Mouse (Mus musculus) right cerebral cortex, adult 18-20 months (tissue): ENCODE measurements around the gene Spata32.

ENCODE experiments used
- DNase-seq: peaks from one replicate; pipeline ENCODE4 v3.0.0; 2022; ENCODE audit warnings: mixed read lengths

Gene Spata32

DNA sequence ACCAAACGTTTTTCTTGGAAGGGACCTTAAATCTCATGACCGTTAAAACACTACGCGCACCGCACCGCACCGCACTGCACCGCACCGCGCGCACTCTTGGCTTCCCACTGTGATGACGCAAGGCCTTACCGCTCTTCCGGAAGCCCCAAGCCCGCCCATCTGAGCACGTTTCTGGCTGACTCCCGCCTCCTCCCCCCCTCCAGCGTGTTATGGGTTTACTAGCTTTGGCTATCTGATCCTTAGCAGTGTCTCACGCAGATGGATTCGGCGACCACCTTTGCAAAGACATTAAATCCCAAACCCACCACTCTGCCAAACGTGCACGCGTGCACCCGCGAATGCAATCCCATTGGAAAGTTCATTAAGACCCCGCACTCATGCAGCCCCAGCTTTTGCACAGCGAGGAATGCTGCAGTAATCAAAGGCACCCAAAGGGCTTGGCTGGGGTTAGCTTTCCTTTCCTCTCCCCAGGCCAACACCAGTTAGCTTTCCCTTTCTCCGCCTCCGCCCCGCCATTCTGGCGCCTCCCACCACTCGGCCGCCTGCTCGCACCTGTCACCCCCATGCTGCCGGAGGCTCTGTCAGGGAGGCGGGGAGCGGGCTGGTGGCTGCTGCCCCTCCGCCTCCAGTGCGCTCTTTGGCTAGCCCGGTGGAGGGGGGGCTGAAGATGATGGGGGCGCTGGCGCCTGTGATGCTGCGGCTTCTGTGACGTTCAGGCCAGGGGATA lies at the start of gene Spata32:
TSS of gene Spata32 (minus strand) at position 643 of the 727 bp plus-strand sequence.
- DNase-seq, result peak; percentile 76

DNA sequence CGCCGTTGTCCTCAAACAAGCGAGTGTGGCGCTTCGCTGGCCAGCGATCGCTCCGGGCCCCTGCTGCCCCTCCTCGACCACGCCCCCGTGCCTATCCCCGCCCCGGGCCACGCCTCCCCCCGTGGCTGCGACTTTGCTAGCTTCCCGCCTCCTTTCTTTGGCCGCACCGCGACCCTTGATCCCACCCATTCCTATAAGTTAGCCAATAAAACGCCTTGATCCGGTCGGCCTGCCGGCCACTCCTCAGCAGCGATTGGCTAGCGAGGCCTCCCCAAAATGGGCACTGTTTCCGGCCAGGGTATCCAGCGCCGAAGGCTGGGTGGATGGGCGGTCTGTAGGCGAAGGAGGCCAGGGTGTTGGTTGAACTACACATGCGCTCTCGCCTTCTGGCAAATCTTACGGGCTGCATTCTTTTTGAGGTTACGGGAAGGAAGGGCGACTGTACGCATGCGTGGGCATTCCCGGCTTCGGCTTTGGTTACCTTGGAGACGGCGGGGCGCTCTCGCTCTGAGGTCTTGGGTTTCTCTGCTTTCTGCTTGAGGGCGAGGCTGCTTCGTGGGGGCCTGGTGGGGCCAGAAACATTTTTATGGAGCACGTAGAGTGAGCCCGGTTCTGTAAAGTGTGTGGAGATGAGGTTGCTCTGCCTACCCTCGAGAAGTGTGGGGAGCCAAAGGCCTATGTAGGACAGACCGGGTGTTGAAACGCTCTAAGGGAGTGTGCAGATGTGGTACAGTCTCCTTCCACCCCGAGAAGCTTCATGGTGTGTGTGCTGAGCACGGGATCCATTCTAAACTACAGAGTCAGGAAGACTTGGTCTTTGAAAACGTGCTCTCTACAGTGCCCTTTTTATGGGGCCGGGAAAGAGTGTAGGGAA lies 49.4 kb upstream of the Spata32 start, which contains the start of gene Map3k14:
TSS of gene Map3k14 (minus strand) at position 127 of the 874 bp plus-strand sequence.
- peak; percentile 100 for DNase-seq

DNA sequence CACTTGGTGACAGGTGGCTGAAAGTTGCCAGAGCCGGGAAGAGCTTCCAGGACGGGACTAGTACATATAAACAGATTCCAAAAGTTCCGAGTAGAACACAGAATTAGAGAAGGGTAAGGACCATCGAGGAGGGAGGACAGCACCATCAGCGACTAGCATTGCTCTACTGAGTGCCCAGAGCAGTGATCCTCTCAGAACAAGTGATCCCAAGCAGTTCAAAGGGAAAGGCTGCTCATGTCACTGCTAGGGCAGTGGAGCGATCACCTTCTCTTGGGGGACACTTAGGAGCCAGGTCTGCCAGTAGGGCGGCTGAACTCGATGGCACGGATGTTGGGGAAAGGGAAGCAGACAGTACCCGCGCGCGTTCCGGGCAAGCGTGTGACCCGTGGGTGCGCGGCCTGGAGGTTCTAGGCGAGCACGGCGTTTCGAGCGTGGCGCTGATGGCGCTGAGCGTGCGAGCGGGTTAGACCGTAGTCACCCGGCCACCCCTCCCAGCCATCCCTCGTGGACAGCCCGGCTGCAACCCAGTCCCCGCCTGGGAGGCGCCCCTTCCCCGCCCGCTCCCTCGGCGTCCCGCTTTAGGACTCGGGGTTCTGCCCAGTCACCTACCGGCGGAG lies 48.6 kb upstream of the Spata32 start:
- no peak for DNase-seq

DNA sequence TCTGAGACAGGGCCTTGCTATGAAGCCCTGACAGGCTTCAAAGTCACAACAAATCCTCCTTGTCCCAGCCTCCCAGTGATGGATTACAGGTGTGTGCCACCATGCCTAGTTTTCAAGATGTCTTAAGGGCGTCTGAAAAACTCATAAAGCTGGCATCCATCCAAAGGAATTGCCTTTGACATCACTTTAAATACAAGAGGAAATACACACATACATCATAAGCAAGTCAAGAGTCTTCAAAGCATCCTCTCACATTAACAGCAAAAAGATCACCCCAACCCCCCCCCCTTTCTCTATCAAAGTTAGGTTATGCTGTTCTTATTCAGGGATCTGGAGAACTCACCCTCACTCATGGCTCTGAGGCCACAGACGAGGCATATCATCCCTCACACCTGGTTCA lies 47.6 kb upstream of the Spata32 start:
- DNase-seq, result no peak

DNA sequence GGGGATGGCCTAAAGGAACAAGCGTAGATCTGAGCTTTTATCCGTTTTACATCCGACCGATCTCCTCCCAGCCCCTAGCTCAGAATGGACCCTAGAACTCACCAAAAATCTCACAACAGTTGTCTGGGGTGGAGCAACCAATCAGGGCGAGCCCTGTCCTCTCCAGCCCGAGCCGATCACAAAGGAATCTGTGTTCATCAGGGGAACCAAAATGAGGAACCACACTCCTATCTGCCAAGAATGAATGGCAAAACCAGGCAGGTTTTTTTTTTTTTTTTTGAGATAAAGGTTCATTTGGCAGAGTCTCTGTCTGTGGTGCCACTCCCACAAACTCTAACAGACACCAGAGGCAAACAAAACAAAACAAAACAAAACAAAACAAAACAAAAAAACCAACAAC lies 47.0 kb upstream of the Spata32 start:
- DNase-seq, result no peak

DNA sequence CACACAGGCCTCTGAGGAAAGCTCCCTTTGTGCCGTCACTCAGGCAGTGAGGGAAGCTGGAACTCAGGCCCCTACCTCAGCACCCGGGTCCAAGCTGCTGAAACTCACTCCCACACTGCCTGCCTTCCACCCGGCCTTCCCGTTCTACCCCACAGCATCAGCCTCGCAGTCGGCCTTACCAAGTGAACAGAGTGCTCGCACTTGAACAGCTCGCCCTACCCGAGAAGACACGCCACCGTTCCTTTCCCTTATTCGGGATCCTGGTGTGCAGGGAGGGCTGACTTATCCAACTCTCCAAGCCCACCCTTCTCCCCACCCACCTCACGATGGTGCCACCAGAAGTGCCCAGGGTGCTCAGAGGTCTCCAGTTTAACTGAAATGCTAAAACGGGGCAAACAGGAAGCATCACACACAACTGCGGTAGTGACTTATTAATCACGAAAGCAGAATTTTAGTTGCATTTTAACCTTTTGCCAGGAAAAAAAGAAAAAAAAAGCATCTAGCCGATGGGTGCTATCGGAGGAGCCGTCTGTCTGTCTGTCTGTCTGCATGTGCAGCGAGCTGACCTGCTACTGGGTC lies 46.3 kb upstream of the Spata32 start:
- DNase-seq, result no peak

DNA sequence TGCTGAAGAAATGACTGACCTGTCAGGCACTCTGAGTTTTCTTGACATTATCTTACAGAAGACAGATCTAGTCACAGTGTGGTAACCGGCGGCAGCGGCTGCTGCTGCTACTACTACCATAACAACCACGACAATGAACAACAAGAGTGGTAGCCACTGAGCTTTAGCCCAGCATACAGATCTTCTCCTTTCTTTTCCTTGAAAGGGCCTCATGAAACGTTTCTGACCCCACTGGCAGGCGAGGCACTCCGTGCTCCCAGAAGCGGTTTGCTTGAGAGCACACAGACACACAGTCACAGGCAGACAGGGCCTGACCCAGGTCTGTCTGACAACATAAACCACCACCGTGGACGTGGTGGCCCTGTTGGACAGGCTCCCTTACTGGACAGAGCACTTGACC lies 45.3 kb upstream of the Spata32 start:
- no peak for DNase-seq

DNA sequence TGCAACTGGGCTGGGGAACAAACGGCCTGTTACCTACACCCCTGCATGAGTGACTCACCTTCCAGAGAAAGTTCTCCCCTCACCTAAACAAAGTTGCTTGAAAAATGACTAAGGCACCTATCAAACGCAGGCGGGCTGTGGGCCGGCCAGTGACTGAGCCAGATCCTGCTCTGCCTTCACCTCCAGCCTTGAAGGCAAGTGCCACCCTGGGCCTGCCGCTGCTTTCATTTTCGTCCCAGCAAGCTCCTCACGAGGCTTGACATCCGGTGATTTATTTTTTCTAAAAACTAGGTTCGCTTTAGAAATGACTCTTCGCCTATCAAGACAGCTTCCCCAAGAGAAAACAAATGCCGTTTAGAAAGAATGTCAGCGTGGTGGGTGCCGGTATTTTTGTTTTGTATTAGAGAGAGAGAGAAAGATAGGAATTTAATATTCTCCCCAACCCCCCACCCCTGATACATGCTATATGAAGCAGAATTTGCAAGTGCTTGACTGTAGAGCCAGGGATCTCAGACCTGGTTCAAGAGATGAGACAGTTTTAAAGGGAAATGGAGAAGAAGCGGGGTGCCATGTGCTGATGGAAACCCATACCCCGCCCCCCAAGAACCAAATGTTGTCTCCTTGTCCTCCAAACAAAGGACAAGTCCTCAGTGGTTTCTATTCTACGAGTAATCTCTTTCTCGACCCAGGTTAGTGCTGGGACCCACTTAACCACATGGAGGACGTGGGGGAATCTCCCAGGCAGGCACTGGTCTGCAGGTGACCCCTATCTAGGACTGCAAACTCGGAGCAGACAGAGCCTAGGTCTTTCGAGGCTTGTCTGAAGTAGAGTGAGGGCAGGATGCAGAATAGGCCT lies 44.4 kb upstream of the Spata32 start:
- DNase-seq, result no peak

DNA sequence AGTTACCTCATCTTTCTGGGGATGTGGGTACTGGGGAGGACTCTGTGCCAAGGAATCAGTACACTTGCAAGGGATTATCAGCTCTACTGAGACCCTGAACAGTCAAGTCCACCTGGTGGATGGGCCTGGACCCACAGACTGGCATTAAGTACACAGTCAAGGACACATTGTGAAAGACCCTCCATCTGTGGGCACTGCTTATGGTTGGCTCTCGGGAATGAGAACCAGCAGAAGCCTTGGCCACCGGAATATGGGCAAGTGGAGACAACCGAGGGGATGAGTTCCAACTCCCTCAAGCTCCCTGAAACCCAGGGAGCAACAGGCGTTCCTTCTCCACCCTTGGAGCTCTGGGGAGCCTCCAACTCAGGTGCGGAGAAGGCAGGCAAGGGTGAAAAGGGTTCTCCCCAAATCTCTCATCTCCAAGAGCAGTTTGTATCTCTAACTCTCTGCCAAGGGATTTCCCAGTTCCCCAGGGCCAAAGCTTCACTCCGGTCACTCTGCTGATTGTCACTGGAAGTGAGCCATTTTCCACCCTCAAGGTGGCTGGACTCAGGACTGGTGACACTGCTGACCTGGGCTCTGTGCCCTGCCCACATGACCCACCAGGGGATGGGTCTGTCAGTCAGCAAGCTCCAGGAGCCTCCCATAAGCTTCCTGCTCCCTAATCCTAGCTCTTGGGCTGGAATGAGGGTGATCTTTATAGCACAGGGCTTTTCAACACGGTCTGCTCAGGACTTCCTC lies 43.6 kb upstream of the Spata32 start:
- no peak for DNase-seq

DNA sequence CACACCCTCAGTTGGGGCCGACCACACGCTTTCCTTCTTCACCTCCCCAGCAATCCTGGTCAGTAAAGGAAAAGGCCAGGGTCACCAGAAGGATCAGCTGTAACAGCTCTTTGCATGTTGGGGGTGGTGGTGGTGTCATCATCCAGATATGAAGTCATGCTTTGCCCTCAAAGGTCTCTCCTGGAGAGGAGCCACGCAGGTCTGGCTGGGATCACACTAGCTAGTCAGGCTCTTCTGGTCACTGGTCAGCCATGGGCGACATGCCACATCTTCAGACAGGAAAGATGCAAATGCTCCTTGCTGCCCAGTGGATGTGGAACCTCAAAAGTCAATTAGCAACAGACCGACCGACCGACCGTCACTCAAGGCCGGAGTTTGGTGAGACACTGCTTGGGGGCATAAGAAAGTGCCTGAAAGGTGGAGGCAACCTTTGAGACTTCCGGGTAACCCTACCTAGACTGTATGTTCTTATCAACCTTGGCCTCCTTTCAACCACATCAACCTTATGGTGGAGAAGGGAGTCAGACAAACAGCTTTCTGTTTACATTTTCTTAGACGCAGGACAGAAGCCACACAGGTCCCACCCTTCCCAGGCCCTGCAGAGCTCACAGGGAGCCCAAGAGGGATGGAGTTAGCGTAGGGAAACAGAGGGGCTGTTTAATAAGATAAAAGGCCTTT lies 42.4 kb upstream of the Spata32 start:
- no peak for DNase-seq

DNA sequence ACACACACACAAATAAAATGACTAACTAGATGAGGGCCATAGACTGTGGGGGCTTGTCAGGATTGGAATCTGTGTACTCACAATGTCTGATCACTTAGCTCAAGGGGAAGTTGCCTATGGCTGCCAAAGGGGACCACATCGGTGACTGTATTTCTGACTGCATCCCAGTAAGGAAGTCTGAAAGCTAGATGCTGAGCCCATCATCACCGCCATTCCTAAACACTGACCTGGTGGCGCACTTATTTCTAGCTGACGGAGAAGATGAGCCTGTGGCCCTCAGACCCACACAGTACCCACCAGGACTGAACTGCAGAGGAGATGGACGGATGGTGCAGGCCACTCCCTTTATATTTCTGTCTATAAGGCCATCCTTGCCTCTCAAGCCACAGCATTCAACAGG lies 41.8 kb upstream of the Spata32 start:
- no peak for DNase-seq

DNA sequence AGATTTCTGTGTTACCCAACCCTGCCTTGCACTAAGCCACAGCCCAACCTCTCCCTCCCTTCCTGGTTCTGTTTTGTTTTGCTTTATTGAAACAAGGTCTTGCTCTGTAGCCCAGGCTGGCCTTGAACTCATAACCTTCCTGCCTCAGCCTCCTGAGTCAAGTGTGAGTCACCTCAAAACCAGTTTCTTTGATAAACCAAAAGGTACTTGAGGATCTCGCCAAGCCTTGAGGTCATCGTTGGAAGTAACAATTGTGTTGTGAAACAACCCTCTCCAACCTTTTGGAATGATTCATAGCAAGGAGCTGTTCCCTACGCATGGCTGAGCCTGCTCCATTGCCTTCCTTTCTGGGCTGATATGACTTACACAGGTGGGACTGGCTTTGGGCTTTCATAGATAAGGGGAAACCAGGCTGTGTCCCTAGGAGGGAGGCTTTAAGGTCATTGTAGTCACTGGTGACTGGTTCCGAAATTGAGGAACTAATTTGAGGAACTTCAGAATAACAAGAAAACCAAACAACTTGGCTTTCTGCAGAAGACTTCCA lies 39.8 kb upstream of the Spata32 start:
- DNase-seq, result no peak

DNA sequence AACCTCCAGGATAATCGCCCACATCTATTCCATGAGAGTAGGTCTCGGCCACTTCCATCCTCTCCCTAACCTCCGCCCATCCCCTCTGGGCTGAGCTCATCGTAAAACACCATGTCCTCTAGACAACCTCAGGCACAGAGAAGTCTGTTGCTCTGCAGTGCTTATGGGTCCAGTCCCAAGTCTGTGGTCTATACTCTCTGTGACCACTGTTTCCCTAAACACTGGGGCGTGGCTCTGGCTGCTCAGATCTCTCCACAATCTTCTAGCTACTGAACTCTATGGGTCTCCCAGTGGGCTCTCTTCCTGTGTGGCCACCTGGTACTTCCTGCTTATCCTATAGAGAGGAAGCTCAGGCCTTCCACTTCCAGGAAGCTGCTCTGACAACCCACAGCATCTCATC lies 35.4 kb upstream of the Spata32 start:
- no peak for DNase-seq

DNA sequence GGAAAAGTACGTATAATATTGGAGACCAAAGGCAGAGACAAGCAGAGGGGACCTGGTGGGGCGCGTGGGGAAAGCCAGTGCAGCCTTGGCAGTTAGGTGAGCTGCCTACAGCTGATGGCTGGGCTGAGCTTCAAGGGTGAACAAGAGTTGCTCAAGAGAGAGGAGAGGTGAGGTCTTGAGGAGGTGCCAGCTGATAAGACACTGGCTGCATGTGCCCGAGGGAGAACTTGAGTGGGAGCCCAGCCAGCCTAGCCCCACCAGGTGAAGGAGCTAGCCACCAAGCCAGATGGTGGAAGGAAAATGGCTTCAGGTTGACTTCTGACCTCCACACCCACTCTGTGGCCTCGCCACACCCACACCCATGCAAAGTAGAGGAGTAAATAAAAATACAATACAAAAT lies 34.1 kb upstream of the Spata32 start:
- DNase-seq, result no peak

DNA sequence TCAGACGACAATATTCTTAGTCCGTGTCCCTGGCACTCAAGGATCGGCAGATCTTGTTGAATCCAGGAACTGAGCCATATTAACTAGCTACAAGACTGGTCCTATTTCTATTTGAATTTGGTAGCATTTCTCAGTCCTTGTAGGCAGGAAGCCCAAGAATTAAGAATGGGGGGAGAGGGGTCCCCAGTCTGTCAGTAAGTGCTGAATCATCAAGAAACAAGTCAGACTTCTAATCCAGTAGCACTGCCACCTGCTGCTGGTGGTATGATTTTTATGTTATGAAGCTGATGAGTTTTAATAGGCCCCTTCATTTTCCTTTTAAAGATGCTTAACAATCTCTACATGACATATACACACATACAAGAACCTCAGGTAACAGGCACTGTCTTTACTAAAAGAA lies 32.1 kb upstream of the Spata32 start:
- no peak for DNase-seq

DNA sequence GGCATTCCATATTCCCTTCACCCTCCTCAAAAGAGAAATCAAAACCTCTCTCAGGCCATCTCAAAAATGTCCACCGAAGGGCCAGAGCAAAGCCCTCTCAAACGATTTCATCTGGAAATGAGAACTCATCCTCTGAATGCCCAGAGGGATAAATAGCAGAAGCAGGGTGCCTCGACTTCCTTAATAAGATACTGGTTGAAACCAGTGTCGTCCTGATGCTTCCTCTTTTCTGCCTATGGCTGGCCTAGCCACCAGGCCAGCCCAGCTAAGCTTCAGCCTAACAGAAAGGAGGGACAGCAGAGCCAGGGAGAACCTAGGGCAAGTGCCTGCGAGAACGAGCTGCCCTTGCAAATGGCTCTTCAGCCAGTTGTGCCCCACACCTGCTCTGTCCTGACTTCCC lies 31.3 kb upstream of the Spata32 start:
- no peak for DNase-seq

DNA sequence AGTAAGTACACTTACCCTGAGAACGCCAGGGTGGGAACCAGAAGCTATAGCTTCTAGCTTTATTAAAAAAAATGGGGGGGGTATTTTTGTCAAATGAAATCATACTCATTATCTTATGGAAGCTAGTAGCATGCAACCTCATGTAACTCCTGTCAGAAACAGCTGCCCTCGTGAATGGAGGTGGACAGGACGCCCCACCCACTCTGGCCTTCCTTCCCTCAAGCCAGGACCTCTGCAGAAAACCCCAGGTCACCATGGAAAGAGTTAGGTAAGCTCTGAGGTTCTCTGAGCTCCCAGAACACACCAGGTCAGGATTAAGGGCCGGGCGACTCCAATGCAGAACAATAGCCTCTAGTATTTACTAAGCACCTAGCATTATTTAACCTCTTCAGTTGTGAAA lies 30.6 kb upstream of the Spata32 start:
- no peak for DNase-seq

DNA sequence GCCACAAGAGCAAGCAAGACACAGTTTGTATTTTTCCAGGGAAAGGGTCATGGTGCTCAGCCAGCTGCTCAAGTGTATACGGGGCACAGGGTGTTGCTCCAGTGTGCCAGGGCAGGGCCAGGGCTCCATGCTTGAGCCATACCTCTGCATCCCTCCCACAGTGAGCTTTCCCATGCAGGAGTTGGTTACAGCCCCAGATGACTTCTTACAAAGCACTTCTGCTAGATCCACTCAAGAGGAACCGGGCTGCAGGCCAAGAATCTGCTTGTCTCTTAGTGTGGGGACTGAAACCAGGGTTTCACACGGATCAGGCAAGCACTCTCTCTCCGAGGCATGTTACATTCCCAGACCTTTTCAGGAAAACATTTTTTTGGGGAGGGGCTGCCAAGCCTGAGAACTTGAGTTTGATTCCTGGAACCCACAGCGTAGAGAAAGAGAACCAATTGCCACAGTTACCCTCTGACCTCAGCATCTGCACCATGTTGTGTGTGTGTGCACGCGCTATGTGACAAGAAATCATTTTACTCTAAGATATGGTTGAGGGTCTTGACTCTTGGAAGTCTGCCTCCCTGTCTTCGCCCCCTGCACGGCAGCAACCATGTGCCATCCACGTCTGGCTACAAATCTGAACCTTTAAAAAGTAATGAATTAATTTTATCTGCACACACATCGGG lies 29.4 kb upstream of the Spata32 start:
- peak; percentile 86 for DNase-seq

DNA sequence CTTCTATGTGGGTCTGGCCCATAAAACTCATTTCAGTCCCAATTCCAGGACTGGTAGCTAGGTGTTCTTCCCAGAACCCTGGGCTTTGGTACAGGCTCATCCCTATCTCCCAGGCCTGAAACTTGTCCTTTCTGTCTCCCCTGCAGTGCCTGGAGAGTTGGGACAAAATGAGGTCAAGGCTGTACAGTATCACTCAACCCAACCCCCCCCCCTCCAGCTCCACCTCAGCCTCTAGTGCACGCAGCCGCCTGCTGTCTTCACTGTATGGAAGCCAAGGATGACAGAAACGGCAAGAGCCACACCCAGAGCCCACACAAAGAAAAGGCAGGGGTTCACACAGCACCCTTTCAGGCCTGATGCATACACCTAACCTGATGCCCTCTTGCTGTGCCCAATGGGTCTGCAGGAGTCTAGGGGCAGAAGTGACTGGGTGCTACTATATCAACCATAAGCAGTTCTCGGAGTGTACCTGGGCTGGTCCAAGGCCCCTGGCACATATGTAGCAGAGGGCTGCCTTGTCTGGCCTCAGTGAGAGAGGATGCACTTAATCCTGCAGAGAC lies 28.6 kb upstream of the Spata32 start:
- DNase-seq, result no peak
